Mouse (Mus musculus) brain, embryonic 14.5 days (tissue): Measurements from ENCODE around the gene Osbpl10.

ENCODE experiments used
- CTCF ChIP-seq: fragments of 200-500 bp; IDR thresholded peaks from 2 replicates; pipeline ENCODE4 v1.5.1; 2012; ENCODE audit warnings: inconsistent platforms, mild to moderate bottlenecking, moderate library complexity, borderline replicate concordance; ENCODE audit not compliant: insufficient read depth, insufficient read length; ENCODE audit errors: extremely low read depth
- POLR2A ChIP-seq: fragments of 200-500 bp; IDR thresholded peaks from 2 replicates; pipeline ENCODE4 v1.6.1; 2012; ENCODE audit warnings: mild to moderate bottlenecking, inconsistent platforms, borderline replicate concordance; ENCODE audit not compliant: poor library complexity, insufficient read depth, insufficient read length, severe bottlenecking; ENCODE audit errors: extremely low read depth

GRCm38 (mm10) chr9:115221265-115221664, 242.9 kb downstream of the Osbpl10 start:
- no peak for TF ChIP-seq CTCF
- no peak for TF ChIP-seq POLR2A
